Mouse (Mus musculus) central nervous system, embryonic 11.5 days (tissue): ENCODE results near the gene Yaf2. TPM values are rescaled to one million over a fixed set of nuclear protein-coding genes. Genes with fewer than 3 reads are reported as not detected.

Experiments
- polyA plus RNA-seq: library from polyadenylated mRNA; depleted of rRNA; stranded (reverse); fragments of >200 nt; gene quantifications from 2 replicates; pipeline ENCODE4 v1.2.3, GENCODE M21; 2012; rRNA removed

The Yaf2 gene
- 38.8 and 62.1 TPM in 2 replicates for polyA plus RNA-seq

DNA sequence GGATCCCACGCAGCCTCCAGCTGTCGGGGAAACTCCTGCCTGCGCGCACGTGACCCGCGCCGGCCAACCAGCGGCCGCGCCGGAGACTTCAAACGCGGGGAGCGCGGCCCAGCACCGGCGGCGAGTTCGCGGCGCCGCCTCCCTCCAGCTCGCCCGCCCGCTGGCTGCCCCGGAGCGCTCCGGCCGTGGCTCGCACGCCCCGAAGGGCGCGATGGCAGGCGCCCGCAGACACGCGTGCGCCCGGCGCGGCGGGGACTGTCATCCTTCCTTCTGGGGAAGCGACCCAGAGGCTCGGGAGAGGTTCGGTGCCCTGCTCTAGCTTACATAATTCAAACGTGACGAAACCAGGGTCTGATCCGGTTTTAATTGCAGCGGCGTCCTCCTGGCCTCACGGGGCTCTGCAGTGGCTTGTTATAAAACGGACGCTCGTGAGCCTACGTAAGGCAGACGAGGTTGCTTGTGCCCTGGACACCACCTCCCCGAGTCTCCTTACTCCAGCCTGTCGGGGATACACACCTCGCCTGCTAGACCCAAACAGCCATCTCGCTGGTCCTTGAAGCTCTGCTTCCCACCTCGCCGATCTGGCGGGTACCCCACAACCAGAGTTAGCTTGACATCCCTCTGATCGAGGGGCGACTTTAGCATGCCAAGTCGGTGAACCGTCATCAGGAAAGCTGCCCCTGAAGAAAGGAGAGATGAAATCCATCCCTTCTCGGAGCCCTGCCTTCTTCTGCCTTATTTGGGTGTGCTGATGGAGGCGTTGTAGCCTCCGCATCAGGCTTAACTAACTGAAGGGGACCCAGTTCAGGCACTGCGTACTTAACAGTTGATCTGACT lies at the start of gene Yaf2:
TSS of gene Yaf2 (minus strand) at position 11 of the 837 bp plus-strand sequence.

DNA sequence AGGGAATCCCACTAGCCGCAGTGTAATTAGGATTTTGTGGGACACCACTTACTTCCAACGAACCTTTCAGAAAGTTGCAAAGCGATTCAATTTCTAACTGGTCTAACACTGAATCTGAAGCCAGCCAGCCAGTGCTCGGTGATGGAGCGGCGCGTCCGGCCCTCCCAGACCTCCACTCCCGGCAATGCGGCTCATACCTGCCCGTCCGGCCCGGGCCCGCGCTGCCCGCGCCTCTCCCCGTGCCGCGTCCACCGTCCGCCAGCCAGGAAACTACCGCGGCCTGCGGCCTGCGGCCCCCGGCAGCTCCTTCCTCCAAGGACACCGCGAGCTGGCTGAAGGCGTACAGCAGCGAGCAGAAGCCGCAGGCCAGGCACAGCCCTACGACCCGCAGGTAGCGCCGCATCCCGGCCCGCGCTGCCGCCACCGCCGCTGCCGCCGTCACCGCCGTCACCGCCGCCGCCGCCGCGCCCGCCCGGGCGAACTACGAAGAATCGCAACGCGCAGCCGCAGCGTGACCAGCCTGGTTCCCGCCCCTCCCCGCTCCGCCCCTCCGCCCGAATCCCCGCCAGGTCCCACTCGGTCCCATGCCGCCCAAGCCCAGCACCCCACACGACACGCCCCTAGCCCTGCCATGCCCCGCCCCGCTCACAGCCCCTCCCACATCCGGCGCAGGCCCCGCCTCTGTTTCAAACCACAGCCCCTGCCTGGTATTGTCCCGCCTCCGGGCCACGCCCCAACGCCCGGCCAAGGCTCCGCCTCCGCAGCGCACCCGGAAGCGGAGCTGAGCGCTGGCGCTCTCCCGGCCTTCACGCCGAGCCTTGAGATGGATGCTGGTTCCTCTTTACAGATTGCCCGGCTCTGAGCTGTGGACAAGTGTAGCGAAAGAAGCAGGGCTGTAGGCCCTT lies 61.8 kb downstream of the Yaf2 start, which contains the start of gene Gxylt1:
TSS of gene Gxylt1 (minus strand) at position 501 of the 905 bp plus-strand sequence.

Other genes starting within 250 kb of the Yaf2 start
- 20.2 and 23.1 TPM in 2 replicates for gene Gxylt1, start 61.8 kb downstream of the Yaf2 start, polyA plus RNA-seq
- 147 and 474 TPM in 2 replicates for gene Zcrb1, start 61.4 kb upstream of the Yaf2 start, polyA plus RNA-seq
- gene Pphln1, start 61.4 kb upstream of the Yaf2 start, polyA plus RNA-seq: 50.5 and 55.4 TPM in 2 replicates